Mouse (Mus musculus): Measurements from ENCODE around the gene Smok2b.
"Not testable (repeated sequence)": the region's sequence is repeated elsewhere in the genome, so short reads cannot be mapped to it uniquely, and the experiment has no call there.

GRCm38 (mm10) chr17:13184514-13184913, 45.5 kb upstream of the Smok2b start:
- not testable (repeated sequence) for TF ChIP-seq POLR2A (IDR thresholded peaks at IDR 0.05; ENCODE audit: low read depth, low read length); CTCF (IDR thresholded peaks at IDR 0.05; ENCODE audit: borderline replicate concordance, insufficient read depth, low read length)
